Mouse (Mus musculus) cerebellum, adult 2 months (tissue): ENCODE measurements around the gene Snd1. TPM values are rescaled to one million over a fixed set of nuclear protein-coding genes. Genes with fewer than 3 reads are reported as not detected.

Source experiments
- DNase-seq, 2 experiments: peaks; one replicate each; pipeline ENCODE4 v3.0.0; 2021
- H3K27ac ChIP-seq: fragments of 200-500 bp; 2 replicates; pipeline ENCODE4 v1.5.1; 2012; ENCODE audit warnings: low read length, control low read depth, inconsistent platforms; ENCODE audit not compliant: insufficient read depth
- H3K27me3 ChIP-seq: fragments of 200-500 bp; 2 replicates; pipeline ENCODE4 v1.6.1; 2012; ENCODE audit warnings: inconsistent platforms, mild to moderate bottlenecking, low read length, moderate library complexity; ENCODE audit not compliant: control insufficient read depth, insufficient read depth
- H3K4me1 ChIP-seq: fragments of 200-500 bp; 2 replicates; pipeline ENCODE4 v1.6.1; 2011; ENCODE audit warnings: low read length; ENCODE audit not compliant: control insufficient read depth, insufficient read depth
- H3K4me3 ChIP-seq: fragments of 200-500 bp; replicated peaks from 2 replicates; pipeline ENCODE3; 2011; ENCODE audit warnings: mild to moderate bottlenecking, low read depth, low read length, control low read depth; ENCODE audit not compliant: insufficient read depth
- CTCF ChIP-seq: fragments of 200-500 bp; IDR thresholded peaks from 2 replicates; pipeline ENCODE4 v1.5.1; 2011; ENCODE audit warnings: low read depth, mild to moderate bottlenecking, control low read depth, low read length, moderate library complexity, borderline replicate concordance; ENCODE audit not compliant: insufficient read depth
- POLR2A ChIP-seq: fragments of 200-500 bp; IDR thresholded peaks from 2 replicates; pipeline ENCODE4 v1.6.1; 2011; ENCODE audit warnings: low read length, control low read depth, borderline replicate concordance; ENCODE audit not compliant: insufficient read depth
- WGBS: fragments of 180-500 bp; shearing (Covaris S2); methylation state at CpG from one replicate; pipeline ENCODE4 v1.1.7; 2018; 5-methylcytosine and 5-hydroxymethylcytosine counted together
- polyA plus RNA-seq: library from polyadenylated mRNA; depleted of rRNA; stranded (reverse); fragments of >200 nt; gene quantifications from 2 replicates; pipeline ENCODE4 v1.2.3, GENCODE M21; 2012

Gene Snd1
- polyA plus RNA-seq, 1 experiment: 57.0 TPM

- Histone ChIP-seq H3K27me3 (no peaks in the 10 kb centered on the region), H3K4me3 (no peak overlapping the region), H3K27ac (no peak overlapping the region), H3K4me1 (no peaks in the 10 kb centered on the region; the same call in 1 of the 2 replicates)
- DNase-seq: no peak
- WGBS: 46% methylated on average over 1 of the region's 1 CpGs
- TF ChIP-seq CTCF: no peak
- TF ChIP-seq POLR2A: no peak
Observed at GRCm38 (mm10) chr6:28488204-28488851, 13.4 kb downstream of the Snd1 start.

GRCm38 (mm10) chr6:28490612-28491011 lies 15.7 kb downstream of the Snd1 start:
- Histone ChIP-seq H3K27me3 (no peaks in the 10 kb centered on the region), H3K27ac (no peak overlapping the region), H3K4me1 (no peaks in the 10 kb centered on the region; the same call in 1 of the 2 replicates), H3K4me3 (no peak overlapping the region)
- WGBS: 76% methylated on average over 5 of the region's 5 CpGs
- TF ChIP-seq CTCF (no peak), POLR2A (no peak)
- DNase-seq: no peak

- no peak for TF ChIP-seq POLR2A
- TF ChIP-seq CTCF: no peak
- Histone ChIP-seq H3K4me1 (no peaks in the 10 kb centered on the region; the same call in 1 of the 2 replicates), H3K27me3 (no peaks in the 10 kb centered on the region), H3K27ac (no peak overlapping the region), H3K4me3 (no peak overlapping the region)
- DNase-seq: no peak
Observed at GRCm38 (mm10) chr6:28491198-28491597, 16.3 kb downstream of the Snd1 start.

GRCm38 (mm10) chr6:28497837-28498236 lies 22.9 kb downstream of the Snd1 start:
- no peak overlapping the region for H3K4me3 ChIP-seq
- 25% methylated on average over 5 of the region's 5 CpGs for WGBS
- no peaks in the 10 kb centered on the region for H3K27me3 ChIP-seq
- TF ChIP-seq CTCF (no peak), POLR2A (no peak)
- H3K4me1 ChIP-seq: no peaks in the 10 kb centered on the region
- no peak overlapping the region for H3K27ac ChIP-seq
- no peak for DNase-seq

GRCm38 (mm10) chr6:28502576-28502975 lies 27.6 kb downstream of the Snd1 start:
- Histone ChIP-seq H3K4me3 (no peak overlapping the region), H3K4me1 (0 out of 2 replicates have a peak, but pooled peaks cover 3% of the 10 kb centered on the region), H3K27ac (no peak overlapping the region), H3K27me3 (no peaks in the 10 kb centered on the region)
- no peak for DNase-seq
- 72% methylated on average over 7 of the region's 7 CpGs for WGBS
- TF ChIP-seq CTCF (no peak), POLR2A (no peak)

GRCm38 (mm10) chr6:28503148-28503547 lies 28.2 kb downstream of the Snd1 start:
- no peak for TF ChIP-seq CTCF
- TF ChIP-seq POLR2A: no peak
- 98% methylated on average over 4 of the region's 4 CpGs for WGBS
- 0 out of 2 replicates have a peak, but pooled peaks cover 3% of the 10 kb centered on the region for H3K4me1 ChIP-seq
- no peaks in the 10 kb centered on the region for H3K27me3 ChIP-seq
- DNase-seq: no peak
- no peak overlapping the region for H3K4me3 ChIP-seq
- H3K27ac ChIP-seq: no peak overlapping the region

- Histone ChIP-seq H3K27me3 (no peaks in the 10 kb centered on the region), H3K4me1 (0 out of 2 replicates have a peak, but pooled peaks cover 3% of the 10 kb centered on the region), H3K4me3 (no peak overlapping the region), H3K27ac (no peak overlapping the region)
- 88% methylated on average over 7 of the region's 7 CpGs for WGBS
- DNase-seq: no peak
- TF ChIP-seq CTCF (no peak), POLR2A (no peak)
Observed at GRCm38 (mm10) chr6:28504611-28505010, 29.7 kb downstream of the Snd1 start.

- 0 out of 2 replicates have a peak, but pooled peaks cover 3% of the 10 kb centered on the region for H3K4me1 ChIP-seq
- no peaks in the 10 kb centered on the region for H3K27me3 ChIP-seq
- TF ChIP-seq CTCF (no peak), POLR2A (no peak)
- no peak for DNase-seq
- no peak overlapping the region; the same call in 1 of the 2 replicates for H3K27ac ChIP-seq
- 89% methylated on average over 4 of the region's 4 CpGs for WGBS
- no peak overlapping the region for H3K4me3 ChIP-seq
Observed at GRCm38 (mm10) chr6:28507759-28508158, 32.8 kb downstream of the Snd1 start.
